Mouse (Mus musculus) stomach, postnatal 0 days (tissue): ENCODE data around the gene Col4a5.

ENCODE experiments used
- CTCF ChIP-seq: IDR thresholded peaks from 2 replicates; pipeline ENCODE4 v1.5.1; 2016; ENCODE audit warnings: antibody characterized with exemption, low read depth, mild to moderate bottlenecking, moderate library complexity
- EP300 ChIP-seq: optimal IDR thresholded peaks from 2 replicates; pipeline ENCODE3; 2016; ENCODE audit warnings: antibody characterized with exemption

DNA sequence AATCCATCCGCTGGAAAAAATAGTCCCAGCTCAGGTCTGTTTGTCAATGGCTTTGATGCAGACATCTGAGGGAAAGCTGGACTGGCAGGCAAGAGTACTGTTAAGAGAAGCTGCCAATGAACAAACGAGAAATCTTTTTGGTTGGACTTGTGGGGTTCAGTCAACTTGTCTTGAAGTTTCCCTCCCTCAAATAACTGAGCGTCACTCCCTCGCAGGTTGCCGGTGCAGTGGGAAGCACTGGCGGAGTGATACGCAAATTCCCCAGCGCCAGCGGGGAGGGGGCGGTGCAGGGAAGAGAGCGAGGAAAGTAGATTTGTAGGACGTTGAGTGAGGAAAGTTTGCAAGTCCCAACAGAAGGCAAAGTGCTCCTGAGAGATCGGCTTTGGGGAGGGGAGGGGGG, at the start of gene Col4a5:
- TF ChIP-seq CTCF (no peak), EP300 (no peak)
